Mouse (Mus musculus) ES-E14 (cell line): ENCODE data around the gene Pnma1. TPM values are rescaled to one million over a fixed set of nuclear protein-coding genes. Genes with fewer than 3 reads are reported as not detected.

Source experiments
- DNase-seq: peaks from one replicate; pipeline ENCODE4 v3.0.0-alpha.2; 2013; ENCODE audit warnings: low read depth, low spot score
- H3K27ac ChIP-seq: 2 replicates; pipeline ENCODE4 v1.5.1; 2012; ENCODE audit warnings: low read depth, mild to moderate bottlenecking, low read length, moderate library complexity, mixed read lengths; ENCODE audit not compliant: poor library complexity, insufficient read depth, severe bottlenecking
- H3K36me3 ChIP-seq: 2 replicates; pipeline ENCODE4 v1.6.1; 2012; ENCODE audit warnings: mild to moderate bottlenecking, low read length, moderate library complexity, mixed read lengths; ENCODE audit not compliant: control insufficient read depth, poor library complexity, insufficient read depth, severe bottlenecking
- H3K4me1 ChIP-seq, 2 experiments: fragments of 150-350 bp in 1 of 2; sonication (generic) in 1 of 2; 2 replicates each; pipeline ENCODE4 v1.6.1; 2012; ENCODE audit warnings: low read length in 2 of 2, mild to moderate bottlenecking in 1 of 2, mixed read lengths in 1 of 2; ENCODE audit not compliant: control insufficient read depth in 2 of 2, insufficient read depth in 2 of 2, poor library complexity in 1 of 2
- H3K4me3 ChIP-seq, 2 experiments: fragments of 150-350 bp in 1 of 2; sonication (generic) in 1 of 2; 2 replicates each; pipeline ENCODE4 v1.5.1; 2012; ENCODE audit warnings: low read length in 2 of 2, low read depth in 1 of 2, mild to moderate bottlenecking in 1 of 2, mixed read lengths in 1 of 2; ENCODE audit not compliant: insufficient read depth in 1 of 2, poor library complexity in 1 of 2, severe bottlenecking in 1 of 2
- H3K9ac ChIP-seq: 2 replicates; pipeline ENCODE4 v1.6.1; 2012; ENCODE audit warnings: low read depth, mild to moderate bottlenecking, low read length, mixed read lengths; ENCODE audit not compliant: poor library complexity, insufficient read depth, severe bottlenecking
- H3K9me3 ChIP-seq: fragments of 150-350 bp; sonication (generic); 2 replicates; pipeline ENCODE4 v1.6.1; 2012; ENCODE audit warnings: low read depth, mild to moderate bottlenecking, low read length; ENCODE audit not compliant: control insufficient read depth, insufficient read depth
- CHD2 ChIP-seq: IDR thresholded peaks from 2 replicates; pipeline ENCODE4 v1.6.1; 2014; ENCODE audit warnings: mild to moderate bottlenecking, low read depth, low read length, inconsistent platforms
- HCFC1 ChIP-seq: IDR thresholded peaks from 2 replicates; pipeline ENCODE4 v1.6.1; 2012; ENCODE audit warnings: low read length, inconsistent platforms, borderline replicate concordance; ENCODE audit not compliant: insufficient read depth
- MAFK ChIP-seq: IDR thresholded peaks from 2 replicates; pipeline ENCODE4 v1.6.1; 2014; ENCODE audit warnings: mild to moderate bottlenecking, low read depth, low read length, inconsistent platforms; ENCODE audit not compliant: insufficient read depth
- ZC3H11A ChIP-seq: IDR thresholded peaks from 2 replicates; pipeline ENCODE4 v1.6.1; 2012; ENCODE audit warnings: low read depth, mild to moderate bottlenecking, inconsistent platforms, low read length, borderline replicate concordance
- ZNF384 ChIP-seq: IDR thresholded peaks from 2 replicates; pipeline ENCODE4 v1.6.1; 2012; ENCODE audit warnings: low read depth, low read length, inconsistent platforms
- in situ Hi-C, 2 experiments: fragments of 600-800 bp; cut with MboI; formaldehyde crosslinking; loops; one replicate each; pipeline ENCODE4 v1.15.1; 2025; ENCODE audit warnings: low sequenced_read_pairs in 2 of 2, inconsistent platforms in 1 of 2; ENCODE audit not compliant: unreplicated experiment in 2 of 2
- total RNA-seq: library from RNA; depleted of rRNA; stranded (reverse); fragments of 300-350 nt; gene quantifications from 2 replicates; pipeline ENCODE4 v1.2.3, GENCODE M21; 2012

Pnma1 gene
- total RNA-seq, 1 experiment = 0.80 TPM

DNA sequence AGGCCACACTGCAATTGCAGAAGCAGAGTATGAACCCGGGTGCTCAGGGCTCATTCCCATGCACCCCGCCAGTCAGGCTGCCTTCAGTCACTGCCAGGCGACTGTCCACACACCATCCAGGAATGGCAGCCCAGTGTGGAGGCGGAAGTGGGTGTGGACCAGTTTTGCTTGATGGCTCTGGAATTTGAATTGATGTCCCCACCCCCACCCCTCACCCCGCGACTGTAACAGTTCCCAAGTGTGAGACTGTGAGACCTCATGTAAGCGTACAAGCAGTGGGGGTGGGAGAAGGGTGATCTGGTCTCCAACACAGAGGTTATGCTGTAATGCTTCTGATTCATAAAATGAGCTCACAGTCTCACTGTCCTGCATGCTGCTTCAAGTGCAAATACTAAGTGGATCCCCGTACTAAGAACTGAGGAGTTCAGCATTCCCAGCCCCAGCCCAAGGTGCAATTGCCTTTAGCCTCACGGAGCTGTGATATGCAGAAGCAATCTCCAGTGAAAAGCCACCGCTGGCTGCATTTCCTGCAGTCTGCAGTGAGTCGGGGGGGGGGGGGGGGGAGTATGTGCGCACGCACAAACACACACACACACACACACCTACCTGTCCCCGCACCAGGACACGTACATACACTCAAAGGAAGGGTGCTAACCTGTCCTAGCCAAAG is 42.0 kb upstream of the Pnma1 start:
- Histone ChIP-seq H3K4me1 (peaks cover 25 to 44% of the 10 kb centered on the region in 2 experiments), H3K4me3 (peak overlapping the region; percentile 22 to 38), H3K27ac (no peak overlapping the region; the same call in 1 of the 2 replicates), H3K9me3 (no peaks in the 10 kb centered on the region), H3K36me3 (peaks cover 3% of the 10 kb centered on the region; the same call in 1 of the 2 replicates), H3K9ac (peak overlapping the region; percentile 4; the same call in 1 of the 2 replicates)
- DNase-seq = peak; percentile 77
- in situ Hi-C loops = no loop called here
- TF ChIP-seq ZC3H11A = no peak
- no peak for TF ChIP-seq ZNF384
- no peak for TF ChIP-seq HCFC1

DNA sequence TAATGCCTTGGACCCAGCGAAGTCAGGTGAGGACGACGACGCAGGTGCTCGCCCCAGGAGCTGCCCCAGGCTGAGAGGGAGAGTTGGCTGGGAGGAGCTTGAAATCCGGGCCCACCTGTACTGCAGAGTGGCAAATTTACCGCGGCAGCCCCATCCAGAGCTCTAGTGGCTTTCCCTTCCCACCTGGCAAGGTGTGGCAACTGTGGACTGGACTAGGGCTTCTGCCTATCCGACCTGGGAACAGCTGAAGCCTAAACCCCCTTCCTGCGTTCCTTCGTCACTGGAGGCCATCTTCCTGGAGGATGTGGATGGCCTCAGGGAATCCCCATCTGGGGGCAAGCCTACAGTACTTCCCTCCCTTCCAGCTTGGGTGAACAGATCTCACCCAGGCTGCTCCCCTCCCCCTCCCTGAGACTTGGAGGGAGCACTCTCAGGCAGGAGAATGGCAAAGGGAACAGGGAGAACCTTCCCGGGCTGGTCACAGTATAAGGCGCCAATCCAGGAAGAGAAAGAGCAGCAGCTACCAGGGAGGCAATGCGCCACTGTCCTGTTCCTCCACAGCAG is 40.7 kb upstream of the Pnma1 start:
- H3K27ac ChIP-seq = no peak overlapping the region
- H3K9me3 ChIP-seq = no peaks in the 10 kb centered on the region
- H3K4me3 ChIP-seq = peak overlapping the region; percentile 6 to 23; a peak in 3 of 4 replicates
- in situ Hi-C loops = no loop called here
- H3K4me1 ChIP-seq = peaks cover 17 to 45% of the 10 kb centered on the region in 2 experiments
- no peak for TF ChIP-seq MAFK
- no peak for TF ChIP-seq ZNF384
- no peak for TF ChIP-seq ZC3H11A
- no peak for TF ChIP-seq CHD2
- no peak for TF ChIP-seq HCFC1
- peak overlapping the region; percentile 5 for H3K9ac ChIP-seq
- DNase-seq = no peak
- peaks cover 3% of the 10 kb centered on the region; the same call in 1 of the 2 replicates for H3K36me3 ChIP-seq

DNA sequence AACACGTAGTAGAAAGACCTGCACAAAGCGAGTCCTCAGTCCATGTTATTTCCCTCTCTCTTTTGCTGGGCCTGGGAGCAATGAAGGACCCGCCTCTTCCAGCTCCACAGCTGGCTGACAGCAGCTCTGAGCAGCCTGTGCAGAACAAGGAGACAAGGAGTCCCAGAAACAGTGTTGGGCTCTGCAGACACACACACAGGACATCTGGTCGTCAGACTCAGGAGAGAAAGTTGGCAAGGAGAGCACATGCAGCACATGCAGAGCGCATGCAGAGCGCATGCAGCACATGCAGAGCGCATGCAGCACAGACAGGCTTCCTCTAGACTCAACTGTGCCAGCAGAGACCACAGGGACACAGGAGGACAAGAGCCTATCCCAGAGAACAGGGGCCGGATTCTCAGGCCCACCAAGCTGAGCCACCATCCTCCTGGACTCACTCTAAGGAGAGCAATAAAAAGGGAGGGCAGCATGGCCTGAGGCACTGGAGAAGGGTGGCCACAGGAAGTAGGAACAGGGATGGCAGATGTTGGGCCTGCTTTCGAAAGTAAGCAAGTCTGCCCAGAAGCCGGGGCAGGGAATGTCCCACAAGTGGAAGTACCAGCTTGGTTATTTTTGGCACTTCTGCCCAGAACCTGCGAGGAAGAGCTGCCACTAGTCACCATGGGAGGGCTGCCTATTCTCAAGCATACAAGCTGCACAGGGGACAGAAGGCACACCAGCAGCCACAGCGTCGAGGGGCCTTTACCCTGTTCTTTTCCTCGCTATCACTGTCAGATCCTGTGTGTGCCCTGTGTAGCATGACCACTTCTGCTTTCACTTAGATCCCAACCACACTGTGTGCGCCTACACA is 39.7 kb upstream of the Pnma1 start:
- in situ Hi-C loops = no loop called here
- no peak overlapping the region for H3K9ac ChIP-seq
- H3K4me3 ChIP-seq = no peak overlapping the region
- H3K36me3 ChIP-seq = peaks cover 3% of the 10 kb centered on the region; the same call in 1 of the 2 replicates
- peaks cover 17 to 45% of the 10 kb centered on the region in 2 experiments for H3K4me1 ChIP-seq
- TF ChIP-seq HCFC1 = no peak
- TF ChIP-seq MAFK = no peak
- TF ChIP-seq ZNF384 = no peak
- no peak for TF ChIP-seq CHD2
- TF ChIP-seq ZC3H11A = no peak
- H3K27ac ChIP-seq = no peak overlapping the region
- DNase-seq = no peak
- H3K9me3 ChIP-seq = no peaks in the 10 kb centered on the region

DNA sequence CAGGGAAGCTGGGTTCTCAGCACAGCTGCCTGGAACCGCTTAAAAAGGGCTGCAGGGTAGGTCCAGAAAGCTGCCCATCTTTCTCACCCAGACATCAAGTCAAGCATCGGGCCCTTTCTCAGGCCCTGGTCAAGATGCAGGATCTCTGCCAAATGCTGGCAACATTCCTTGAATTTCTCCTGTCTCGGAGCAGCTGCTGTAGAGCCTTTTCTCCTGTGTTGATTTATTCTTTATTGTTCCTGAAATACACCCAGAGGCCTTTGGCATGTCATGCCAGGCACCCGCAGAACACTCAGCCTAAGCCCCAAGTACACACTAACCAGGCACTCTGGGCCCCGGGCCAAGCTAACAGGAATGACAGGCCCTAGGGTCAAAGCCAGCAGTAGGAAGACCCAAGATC is 38.7 kb upstream of the Pnma1 start:
- Histone ChIP-seq H3K9me3 (no peaks in the 10 kb centered on the region), H3K9ac (no peak overlapping the region), H3K27ac (no peak overlapping the region), H3K36me3 (peaks cover 3% of the 10 kb centered on the region; the same call in 1 of the 2 replicates), H3K4me3 (no peak overlapping the region), H3K4me1 (peaks cover 12 to 43% of the 10 kb centered on the region in 2 experiments)
- no peak for DNase-seq
- TF ChIP-seq MAFK (no peak), ZC3H11A (no peak), ZNF384 (no peak), CHD2 (no peak), HCFC1 (no peak)
- in situ Hi-C loops = no loop called here
